Mouse (Mus musculus): Measurements from ENCODE around the gene Tctex1d2.

The Tctex1d2 gene

GRCm38 (mm10) chr16:32419517-32420483, at the start of gene Tctex1d2:
Tctex1d2 (plus strand) TSS chr16:32419702.
- DNase-seq (ENCODE audit: low spot score): peak; percentile 95

- no peak for DNase-seq (ENCODE audit: low spot score)
Measured at GRCm38 (mm10) chr16:32371351-32371750, 48.2 kb upstream of the Tctex1d2 start.

- no peak for DNase-seq (ENCODE audit: low spot score)
Measured at GRCm38 (mm10) chr16:32379575-32379974, 39.9 kb upstream of the Tctex1d2 start.

GRCm38 (mm10) chr16:32382901-32383300, 36.6 kb upstream of the Tctex1d2 start:
- no peak for DNase-seq (ENCODE audit: low spot score)

- DNase-seq (ENCODE audit: low spot score): no peak
Measured at GRCm38 (mm10) chr16:32384885-32385284, 34.6 kb upstream of the Tctex1d2 start.

- no peak for DNase-seq (ENCODE audit: low spot score)
Measured at GRCm38 (mm10) chr16:32386826-32387225, 32.7 kb upstream of the Tctex1d2 start.

GRCm38 (mm10) chr16:32389049-32389448, 30.5 kb upstream of the Tctex1d2 start:
- no peak for DNase-seq (ENCODE audit: low spot score)

GRCm38 (mm10) chr16:32389841-32390240, 29.7 kb upstream of the Tctex1d2 start:
- no peak for DNase-seq (ENCODE audit: low spot score)

- no peak for DNase-seq (ENCODE audit: low spot score)
Measured at GRCm38 (mm10) chr16:32390882-32391281, 28.6 kb upstream of the Tctex1d2 start.

GRCm38 (mm10) chr16:32395679-32396540, 23.6 kb upstream of the Tctex1d2 start:
- DNase-seq (ENCODE audit: low spot score): no peak

GRCm38 (mm10) chr16:32396541-32396835, 23.0 kb upstream of the Tctex1d2 start:
- DNase-seq (ENCODE audit: low spot score): no peak

- no peak for DNase-seq (ENCODE audit: low spot score)
Measured at GRCm38 (mm10) chr16:32398206-32398605, 21.3 kb upstream of the Tctex1d2 start.

GRCm38 (mm10) chr16:32400267-32400666, 19.2 kb upstream of the Tctex1d2 start, which contains the start of gene Tm4sf19:
Tm4sf19 (plus strand) TSS chr16:32400506.
- no peak for DNase-seq (ENCODE audit: low spot score)

GRCm38 (mm10) chr16:32401335-32401965, 18.1 kb upstream of the Tctex1d2 start:
- DNase-seq (ENCODE audit: low spot score): no peak

- no peak for DNase-seq (ENCODE audit: low spot score)
Measured at GRCm38 (mm10) chr16:32402818-32403217, 16.7 kb upstream of the Tctex1d2 start.

- DNase-seq (ENCODE audit: low spot score): no peak
Measured at GRCm38 (mm10) chr16:32405716-32406115, 13.8 kb upstream of the Tctex1d2 start.

- no peak for DNase-seq (ENCODE audit: low spot score)
Measured at GRCm38 (mm10) chr16:32406671-32407070, 12.8 kb upstream of the Tctex1d2 start.

GRCm38 (mm10) chr16:32407730-32408129, 11.8 kb upstream of the Tctex1d2 start:
- no peak for DNase-seq (ENCODE audit: low spot score)

- DNase-seq (ENCODE audit: low spot score): no peak
Measured at GRCm38 (mm10) chr16:32417457-32417856, 2.0 kb upstream of the Tctex1d2 start.

GRCm38 (mm10) chr16:32427506-32427905, 8.0 kb downstream of the Tctex1d2 start:
- DNase-seq (ENCODE audit: low spot score): no peak

GRCm38 (mm10) chr16:32430474-32431046, 11.1 kb downstream of the Tctex1d2 start, which contains the start of gene Pcyt1a:
Pcyt1a (plus strand) TSS chr16:32430921.
- DNase-seq (ENCODE audit: low spot score): peak; percentile 94

Measured in testis, postnatal 14 days (tissue).